Mouse (Mus musculus): ENCODE data around the gene Cd320.
"Not testable (repeated sequence)": the region's sequence is repeated elsewhere in the genome, so short reads cannot be mapped to it uniquely, and the experiment has no call there.

Gene Cd320

DNA sequence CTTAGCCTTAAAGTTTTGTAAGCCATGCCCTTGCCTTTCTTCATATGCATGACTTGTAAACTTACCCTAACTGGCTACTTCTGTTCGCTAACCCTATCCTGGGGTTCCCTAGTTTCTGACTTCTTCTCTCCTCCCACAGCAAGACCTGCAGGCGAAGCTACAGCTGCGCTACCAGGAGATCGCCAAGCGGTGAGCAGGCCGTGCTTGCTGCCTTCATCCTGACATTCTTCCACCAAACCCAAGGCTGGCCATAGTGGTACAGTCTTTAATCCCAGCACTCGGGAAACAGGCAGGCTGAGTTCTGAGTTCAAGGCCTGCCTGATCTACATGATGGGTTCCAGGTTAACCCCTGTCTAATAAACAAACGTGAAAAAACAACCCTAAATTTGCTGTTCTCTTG is 17.4 kb upstream of the Cd320 start:
- DNase-seq (ENCODE audit: low spot score), result no peak

DNA sequence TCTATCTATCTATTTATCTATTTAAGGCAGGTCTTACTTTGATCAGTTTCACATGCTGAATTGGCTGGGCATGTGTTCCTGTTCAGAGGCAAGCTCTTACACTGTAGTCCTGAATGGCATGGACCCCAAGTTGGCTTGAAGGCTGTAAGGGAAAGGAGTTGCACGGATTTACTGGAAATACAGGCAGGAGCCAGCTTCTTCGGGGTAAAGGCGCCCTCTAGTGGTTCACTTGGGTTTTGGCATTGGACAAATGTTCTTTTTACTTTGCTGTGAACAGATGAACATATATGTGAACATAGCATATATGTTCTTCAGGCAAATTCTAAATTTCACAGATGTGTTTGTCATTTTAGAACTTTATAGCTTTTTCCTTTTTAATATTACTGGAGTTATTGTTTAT is 16.0 kb upstream of the Cd320 start:
- DNase-seq (ENCODE audit: low spot score), result peak; percentile 72

DNA sequence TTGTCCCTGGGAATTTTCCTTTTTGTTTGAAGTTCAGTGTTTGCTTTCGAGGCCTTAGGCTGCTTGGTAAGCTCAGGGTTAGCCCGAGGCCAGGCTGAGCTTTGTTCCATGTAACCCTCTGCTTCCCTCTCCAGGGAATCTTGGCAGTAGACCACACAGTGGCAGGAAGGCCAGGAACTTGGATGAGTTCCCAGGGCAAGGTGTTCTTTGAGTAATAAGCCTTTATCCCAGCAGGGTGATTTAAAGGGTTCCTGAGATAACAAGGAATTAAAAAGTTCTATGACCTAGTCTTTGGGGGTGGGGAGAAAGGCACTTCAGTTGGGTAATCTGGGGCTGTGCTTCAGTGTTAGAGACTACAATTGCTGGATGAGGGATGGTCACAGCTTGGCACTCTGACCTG is 14.0 kb upstream of the Cd320 start:
- no peak for DNase-seq (ENCODE audit: low spot score)

DNA sequence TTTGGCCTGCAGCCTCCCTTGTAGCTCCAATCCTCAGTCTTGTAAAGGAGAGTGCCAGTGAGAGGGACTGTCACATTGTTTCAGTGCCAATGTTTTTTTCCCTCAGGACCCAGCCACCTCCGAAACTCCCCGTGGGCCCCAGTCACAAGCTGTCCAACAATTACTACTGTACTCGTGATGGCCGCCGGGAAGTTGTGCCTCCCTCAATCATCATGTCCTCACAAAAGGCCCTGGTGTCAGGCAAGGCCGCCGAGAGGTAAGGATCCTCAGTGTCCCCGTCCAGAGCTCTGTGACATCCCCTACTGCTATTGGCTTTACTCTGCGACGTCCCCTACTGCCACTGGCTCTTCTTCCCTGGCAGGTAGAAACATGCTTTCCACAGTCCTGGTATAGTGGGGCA is 13.3 kb upstream of the Cd320 start:
- DNase-seq (ENCODE audit: low spot score), result no peak

DNA sequence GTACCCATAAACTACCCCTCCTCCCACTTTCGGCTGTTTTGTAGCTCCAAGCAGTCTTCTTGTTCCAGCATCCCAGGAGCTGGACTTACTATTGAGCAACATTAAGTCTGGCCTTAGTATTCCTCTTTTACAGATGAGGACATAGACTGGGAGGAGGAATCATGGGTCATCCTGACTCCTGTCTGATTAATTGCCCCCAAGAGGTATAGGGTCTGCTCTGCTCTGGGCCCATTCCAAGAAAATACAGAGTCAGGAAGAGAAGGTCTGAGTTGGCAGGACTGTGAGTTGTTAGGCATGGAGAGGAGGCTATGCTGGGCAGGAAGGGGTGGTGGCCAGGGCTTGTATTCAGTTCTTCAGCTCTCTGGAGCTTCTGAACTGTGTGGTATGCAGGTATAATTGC is 1.3 kb downstream of the Cd320 start:
- no peak for DNase-seq (ENCODE audit: low spot score)

DNA sequence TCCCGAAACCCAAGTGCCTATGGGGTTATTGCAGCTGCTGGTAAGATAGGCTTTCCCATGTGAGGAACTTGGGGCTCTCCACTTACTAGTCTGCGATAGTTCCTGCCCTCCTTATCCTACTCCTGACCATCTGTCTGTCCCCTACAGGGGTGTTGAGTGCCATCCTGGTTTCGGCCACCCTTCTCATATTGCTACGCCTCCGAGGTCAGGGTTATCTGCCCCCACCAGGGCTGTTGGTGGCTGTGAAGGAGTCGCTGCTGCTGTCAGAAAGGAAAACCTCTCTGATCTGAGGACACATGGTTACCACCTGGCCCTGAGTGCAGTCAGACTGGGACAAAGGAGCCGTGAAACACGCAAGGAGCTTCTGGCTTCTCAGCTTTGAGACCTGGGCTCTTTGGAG is 5.2 kb downstream of the Cd320 start:
- DNase-seq (ENCODE audit: low spot score), result no peak

DNA sequence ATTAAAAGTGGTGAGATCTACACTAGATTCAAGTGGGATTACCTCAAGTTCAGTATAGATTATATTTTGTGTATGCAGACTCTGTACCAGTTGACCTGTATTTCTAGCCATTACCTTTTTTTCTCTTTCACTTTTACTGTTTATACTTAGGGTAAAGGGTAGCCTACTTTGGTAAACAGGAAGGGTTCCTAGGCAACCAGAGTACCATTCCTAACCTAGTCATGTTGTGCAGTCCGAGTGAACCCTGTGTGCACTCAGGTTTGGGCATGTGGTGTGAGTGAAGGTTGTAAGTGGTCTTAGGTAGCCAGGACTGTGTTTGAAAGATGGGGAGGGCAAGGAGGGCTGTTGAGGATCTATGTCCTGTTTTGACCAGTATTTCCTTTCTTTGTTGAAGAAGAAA is 8.4 kb downstream of the Cd320 start:
- no peak for DNase-seq (ENCODE audit: low spot score)

DNA sequence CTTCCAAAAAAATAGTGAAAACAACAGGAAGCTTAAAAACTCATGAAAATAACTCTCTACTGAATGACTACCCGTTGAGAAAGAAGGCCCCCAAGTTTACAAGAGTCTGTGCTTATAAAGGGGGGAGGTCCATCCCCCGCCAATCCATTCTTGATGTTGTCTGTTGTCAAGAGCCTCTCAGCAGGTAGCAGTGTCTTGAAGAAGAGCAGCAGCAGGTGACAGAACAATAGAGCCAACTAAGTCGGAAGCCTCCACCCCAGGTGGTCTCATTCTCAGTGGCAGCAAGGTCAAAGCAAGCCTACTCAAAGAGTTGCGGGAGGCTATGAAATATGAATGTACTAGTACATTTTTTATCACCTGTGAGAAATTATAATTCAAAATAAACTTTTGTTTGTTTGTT is 14.9 kb downstream of the Cd320 start:
- no peak for DNase-seq (ENCODE audit: low spot score)

DNA sequence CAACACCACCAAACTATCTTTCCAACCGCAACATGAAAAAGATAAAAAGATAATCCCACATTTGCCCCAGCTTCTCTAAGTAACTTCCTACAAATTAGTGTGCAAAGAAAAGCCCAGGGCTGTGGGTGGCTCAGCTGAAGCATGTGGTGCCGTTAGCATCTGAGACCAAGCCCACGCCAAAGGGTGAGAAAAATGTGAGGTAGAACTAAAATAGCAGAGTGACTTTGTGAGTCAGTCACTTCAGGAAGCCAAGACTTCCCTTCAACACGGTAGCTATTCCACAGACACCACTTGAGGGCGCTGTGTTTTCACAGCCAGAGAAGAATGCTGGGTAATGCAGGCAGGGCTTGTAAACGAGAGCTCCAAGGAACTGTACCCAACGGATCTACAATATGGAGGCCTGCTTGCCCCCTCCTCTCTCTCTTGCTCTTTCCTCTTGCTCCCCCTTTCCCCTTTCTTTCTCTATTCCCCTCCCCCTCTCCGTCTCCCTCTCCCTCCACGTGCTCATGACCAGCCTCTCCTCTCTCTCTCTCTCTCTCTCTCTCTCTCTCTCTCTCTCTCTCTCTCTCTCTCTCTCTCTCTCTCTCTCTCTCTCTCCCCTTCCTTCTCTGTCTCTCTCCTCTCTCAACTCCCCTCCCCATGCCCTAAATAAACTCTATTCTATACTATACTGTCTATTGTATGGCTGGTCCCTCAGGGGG is 22.6 kb downstream of the Cd320 start:
- peak; percentile 81 for DNase-seq (ENCODE audit: low spot score)

DNA sequence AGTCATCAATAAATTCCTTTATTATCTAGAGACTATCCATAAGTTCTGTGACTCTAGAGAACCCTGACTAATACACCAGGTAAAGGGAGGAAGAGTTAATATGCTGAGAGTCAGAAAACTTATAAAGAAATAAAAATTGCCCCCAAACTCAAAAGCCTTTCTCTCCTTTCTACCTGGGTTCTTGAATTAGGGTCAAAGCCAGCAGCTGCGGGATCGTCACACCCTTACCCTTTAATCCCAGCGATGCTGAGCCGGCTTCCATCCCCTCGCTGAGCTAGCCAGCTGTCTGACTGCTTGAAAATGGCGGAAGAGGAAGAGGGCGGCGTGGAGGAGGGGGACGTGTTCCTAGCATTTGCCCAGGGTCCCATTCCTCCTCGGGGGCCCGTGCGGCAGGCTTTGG is 30.6 kb downstream of the Cd320 start, which contains the start of gene Gm7029:
TSS of gene Gm7029 (plus strand) at position 301 of the 400 bp plus-strand sequence.
- not testable (repeated sequence) for DNase-seq (ENCODE audit: low spot score)

DNA sequence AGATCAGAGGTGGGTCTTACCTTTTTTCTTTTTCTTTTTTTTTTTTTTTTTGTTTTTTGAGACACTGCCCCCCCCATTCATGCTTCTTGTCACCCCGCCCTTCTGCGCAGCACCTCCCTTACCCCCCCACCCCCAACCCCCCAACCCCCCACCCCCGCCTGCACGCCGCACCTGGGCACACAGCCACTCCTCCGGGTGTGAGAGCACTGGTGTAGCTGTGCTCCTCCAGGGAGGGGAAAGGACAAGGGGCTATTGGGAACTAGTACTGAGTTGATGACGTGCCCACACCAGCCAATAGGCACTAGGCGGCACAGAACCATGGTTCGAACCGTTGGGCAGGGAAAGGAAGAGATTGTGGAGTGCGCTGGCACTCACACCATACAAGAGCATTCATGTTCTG is 31.5 kb downstream of the Cd320 start:
- no peak for DNase-seq (ENCODE audit: low spot score)

DNA sequence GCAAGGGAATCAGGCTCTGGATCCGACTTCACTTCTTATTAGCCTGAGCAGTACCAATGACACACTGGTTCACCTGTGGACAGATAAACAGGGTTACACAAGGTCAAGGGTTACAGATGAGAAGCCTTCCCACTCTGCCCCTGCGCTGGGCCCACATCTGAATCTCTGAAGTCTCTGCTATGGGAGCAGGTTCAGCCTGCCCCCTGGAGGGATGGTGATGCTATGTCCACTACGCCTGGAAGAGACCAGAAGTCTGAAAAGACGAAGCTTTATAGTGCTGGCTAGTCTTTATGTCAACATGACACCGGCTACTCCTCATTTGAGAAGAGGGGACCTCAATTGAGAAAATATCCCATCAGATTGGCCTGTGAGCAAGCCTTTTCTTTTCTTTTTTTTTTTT is 32.9 kb downstream of the Cd320 start:
- not testable (repeated sequence) for DNase-seq (ENCODE audit: low spot score)

DNA sequence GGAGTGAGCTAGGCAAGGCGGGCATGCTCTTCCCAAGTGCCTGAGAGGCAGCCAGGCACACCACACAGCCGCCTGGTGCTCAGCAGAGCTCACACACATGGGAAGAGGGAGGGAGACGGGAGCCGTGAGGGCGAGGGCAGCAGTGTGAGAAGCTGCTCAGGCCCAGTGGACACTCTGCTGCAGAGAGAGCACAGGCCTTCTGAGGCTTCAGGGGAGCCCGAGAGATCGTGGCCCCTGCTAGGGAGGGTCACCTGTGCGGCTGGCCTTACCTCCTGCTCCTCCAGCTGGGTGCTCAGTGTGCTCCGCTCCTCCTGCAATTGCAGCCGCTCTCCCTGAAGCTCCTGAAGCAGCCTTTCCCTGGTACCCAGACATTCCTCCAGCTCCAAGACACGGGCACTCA is 41.4 kb downstream of the Cd320 start:
- DNase-seq (ENCODE audit: low spot score), result not testable (repeated sequence)

DNA sequence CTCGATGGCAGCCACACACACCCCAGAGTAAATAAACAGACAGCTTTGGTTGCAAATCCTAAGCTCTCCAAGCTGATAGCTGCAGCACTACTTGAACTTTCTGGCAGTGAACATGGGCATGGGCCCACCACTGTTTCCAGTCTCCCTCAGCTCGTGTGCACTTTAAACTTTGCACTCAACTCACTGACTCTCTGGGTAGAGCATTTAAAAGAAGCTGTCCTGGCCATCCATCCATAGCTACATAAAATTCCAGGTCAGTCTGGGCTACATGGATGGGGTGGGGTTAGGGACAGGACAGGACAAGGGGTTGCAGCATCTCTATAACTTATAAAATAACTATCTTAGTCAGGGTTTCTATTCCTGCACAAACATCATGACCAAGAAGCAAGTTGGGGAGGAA is 44.9 kb downstream of the Cd320 start:
- DNase-seq (ENCODE audit: low spot score), result not testable (repeated sequence)

DNA sequence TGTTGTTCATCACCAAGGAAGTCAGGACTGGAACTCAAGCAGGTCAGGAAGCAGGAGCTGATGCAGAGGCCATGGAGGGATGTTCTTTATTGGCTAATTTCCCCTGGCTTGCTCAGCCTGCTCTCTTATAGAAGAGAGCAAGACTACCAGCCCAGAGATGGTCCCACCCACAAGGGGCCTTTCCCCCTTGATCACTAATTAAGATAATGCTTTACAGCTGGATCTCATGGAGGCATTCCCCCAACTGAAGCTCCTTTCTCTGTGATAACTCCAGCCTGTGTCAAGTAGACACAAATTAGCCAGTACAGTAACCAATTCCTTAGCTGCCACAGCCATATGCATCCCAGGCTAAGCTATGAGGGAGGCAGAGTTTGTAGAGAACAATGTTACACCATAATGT is 45.3 kb downstream of the Cd320 start:
- not testable (repeated sequence) for DNase-seq (ENCODE audit: low spot score)

DNA sequence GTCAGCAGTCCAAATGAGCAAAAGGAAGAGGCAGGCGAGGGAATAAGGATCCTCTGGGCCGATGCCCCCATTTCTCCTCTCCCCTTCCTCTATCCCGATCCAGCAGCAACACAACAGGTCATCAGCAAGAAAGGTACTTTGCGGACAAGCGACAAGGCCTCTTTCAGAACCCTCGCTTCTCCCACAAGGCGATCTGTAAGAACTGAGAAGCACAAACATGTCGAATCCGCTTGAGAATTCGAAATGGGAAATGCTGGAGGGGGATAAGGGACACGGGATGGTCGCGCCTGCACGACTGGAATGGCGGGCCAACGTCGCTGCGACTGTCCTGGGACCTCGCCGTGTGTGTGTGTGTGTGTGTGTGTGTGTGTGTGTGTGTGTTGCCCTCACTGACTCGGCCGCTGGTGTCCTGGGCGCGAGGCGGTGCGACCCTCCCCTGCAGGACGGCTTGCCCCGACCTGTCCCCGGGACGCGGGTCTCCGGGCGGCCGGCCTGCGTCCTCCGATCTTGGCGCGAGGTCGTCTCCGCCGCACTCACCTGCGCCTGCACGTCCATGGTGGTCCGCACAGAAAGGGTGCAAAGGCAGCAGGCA is 47.1 kb downstream of the Cd320 start:
- DNase-seq (ENCODE audit: low spot score), result not testable (repeated sequence)

DNA sequence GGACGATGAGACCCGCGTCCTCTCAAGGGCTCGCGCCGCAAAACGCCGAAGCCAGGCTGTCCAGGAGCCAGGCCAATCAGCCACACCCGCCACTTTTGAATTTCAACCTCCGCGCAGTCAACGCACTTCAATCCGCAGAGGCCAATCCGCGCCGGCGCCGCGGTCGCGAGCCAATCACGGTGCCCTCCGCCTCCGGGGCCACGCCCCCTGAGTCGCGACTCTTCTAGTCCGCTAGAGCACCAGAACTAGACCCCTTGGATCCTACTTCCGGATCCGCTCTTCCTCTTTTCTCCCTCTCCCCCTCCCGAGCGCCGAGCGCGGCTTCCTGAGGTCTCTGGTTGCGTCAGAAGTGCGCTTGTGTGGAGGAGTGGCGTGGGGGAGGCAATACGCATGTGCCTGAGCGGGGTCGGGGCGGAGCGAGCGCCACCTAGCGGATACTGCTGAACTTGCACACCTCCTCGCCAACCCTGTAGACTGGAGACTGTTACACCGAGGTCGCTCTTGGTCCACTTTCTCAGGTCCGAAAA is 47.7 kb downstream of the Cd320 start, which contains the start of gene Kifc1:
TSS of gene Kifc1 (minus strand) at position 129 of the 527 bp plus-strand sequence.
- DNase-seq (ENCODE audit: low spot score), result peak; percentile 100

DNA sequence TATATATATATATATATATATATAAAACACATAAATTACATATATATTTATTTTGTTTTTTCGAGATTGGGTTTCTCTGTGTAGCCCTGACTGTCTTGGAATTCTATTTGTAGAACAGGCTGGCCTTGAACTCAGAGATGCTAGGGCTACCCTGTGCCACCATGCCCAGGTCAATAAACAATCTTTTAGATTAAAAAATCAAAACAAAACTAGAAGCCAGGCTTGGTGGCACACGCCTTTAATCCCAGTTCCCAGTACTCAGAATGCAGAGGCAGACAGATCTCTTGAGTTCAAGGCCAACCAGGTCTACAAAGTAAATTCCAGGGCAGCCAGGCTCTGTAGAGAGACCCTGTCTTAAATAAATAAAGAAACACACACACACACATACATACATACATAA is 48.5 kb downstream of the Cd320 start:
- DNase-seq (ENCODE audit: low spot score), result no peak

DNA sequence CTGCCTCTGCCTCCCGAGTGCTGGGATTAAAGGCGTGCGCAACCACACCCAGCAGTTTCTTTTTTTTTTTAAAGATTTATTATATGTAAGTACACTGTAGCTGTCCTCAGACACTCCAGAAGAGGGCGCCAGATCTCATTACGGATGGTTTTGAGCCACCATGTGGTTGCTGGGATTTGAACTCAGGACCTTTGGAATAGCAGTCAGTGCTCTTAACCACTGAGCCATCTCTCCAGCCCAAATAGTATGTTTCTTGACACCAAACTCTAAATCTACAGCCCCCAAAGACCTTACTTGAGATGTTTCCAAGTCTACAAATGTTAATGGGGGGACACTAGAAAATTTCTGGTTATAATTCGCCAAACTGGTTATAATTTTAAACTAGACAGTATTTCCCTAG is 49.0 kb downstream of the Cd320 start:
- peak; percentile 35 for DNase-seq (ENCODE audit: low spot score)

DNA sequence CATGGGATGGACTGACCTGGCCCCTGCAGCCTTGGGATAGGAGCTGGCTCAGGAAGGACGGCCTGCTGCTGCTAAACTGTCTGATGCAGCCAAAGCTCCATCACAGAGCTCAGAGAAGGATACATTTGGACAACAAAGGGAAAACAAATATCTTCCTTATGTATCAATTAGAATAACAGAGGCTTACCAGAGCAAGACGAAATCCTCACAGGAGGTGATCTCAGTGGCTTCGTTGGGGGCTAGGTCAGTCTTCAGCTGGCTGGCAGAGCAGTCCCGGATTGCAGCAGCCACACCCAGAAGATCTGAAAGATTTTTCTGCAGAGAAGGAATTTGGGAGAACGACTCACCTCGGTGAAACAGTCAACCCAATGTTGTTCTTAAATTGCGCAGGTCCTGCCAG is 49.5 kb downstream of the Cd320 start:
- DNase-seq (ENCODE audit: low spot score), result no peak

DNA sequence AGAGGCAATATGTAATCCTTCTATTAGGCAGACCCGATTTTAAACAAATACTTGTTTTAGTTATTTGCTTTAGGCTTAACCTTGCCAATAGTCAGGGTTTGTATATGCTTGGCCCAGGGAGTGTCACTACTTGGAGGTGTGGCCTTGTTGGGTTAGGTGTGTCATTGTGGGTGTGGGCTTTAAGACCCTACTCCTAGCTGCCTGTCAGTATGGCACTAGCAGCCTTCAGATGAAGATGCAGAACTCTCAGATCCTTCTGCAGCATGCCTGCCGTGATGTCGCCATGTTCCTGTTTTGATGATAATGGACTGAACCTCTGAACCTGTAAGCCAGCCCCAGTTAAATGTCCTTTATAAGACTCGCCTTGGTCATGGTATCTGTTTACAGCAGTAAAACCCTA is 50.1 kb downstream of the Cd320 start:
- DNase-seq (ENCODE audit: low spot score), result not testable (repeated sequence)

DNA sequence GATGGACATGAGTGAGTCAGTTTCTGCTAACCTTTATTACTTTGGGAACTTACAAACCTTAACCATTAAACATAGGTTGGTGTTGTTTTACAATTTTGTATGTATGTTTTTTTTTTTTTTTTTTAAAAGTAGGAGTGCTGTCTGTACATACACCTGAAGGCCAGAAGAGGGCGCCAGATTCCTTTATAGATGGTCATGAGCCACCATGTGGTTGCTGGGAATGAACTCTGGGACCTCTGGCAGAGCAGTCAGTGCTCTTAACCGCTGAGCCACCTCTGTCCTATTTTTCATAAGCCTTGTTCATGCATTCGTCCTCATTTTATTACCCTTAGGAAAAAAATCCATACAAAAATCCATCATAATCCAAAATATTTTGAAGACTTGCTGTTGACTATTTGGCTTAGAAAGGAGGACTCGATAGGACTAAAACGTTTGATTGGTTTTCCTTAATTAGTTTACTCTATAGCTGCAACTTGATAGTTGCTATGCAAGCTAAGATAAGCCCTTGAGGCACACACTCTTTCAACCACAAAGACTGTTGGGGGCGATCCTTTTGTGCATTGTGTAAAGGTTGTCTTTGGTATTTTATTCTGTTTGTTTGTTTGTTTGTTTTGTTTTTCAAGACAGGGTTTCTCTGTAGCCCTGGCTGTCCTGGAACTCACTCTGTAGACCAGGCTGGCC is 54.4 kb downstream of the Cd320 start:
- DNase-seq (ENCODE audit: low spot score), result peak; percentile 63

DNA sequence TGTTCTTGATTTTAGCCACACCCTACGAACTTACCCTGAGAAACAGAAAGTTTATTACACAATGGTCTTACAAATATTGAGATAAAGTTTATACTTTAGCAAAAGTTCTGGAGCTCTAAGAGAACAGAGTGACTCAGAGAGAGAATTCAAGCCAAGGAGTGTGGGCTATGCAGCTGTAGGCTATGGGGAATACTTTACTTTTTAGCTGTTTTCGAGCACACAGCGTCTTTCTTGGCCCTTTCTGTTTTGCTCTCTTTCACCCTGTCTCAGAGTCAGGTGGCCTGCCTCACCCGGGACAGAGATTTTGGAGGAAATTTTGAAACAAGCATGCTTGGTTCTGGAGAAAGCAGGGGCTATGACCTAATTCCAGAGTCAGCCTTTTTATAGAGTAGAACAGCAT is 55.3 kb downstream of the Cd320 start:
- DNase-seq (ENCODE audit: low spot score), result not testable (repeated sequence)

Measured in T-cell, adult 2 months (primary cell).